Mouse (Mus musculus): ENCODE measurements at regions not wholly inside any gene's neighbourhood (a gene's known extent, or its start where the extent isn't known, plus 50 kb on each side); places are given as distances from the start of the nearest gene placed in this dataset.
"Not testable (repeated sequence)": the region's sequence is repeated elsewhere in the genome, so short reads cannot be mapped to it uniquely, and the experiment has no call there.

GRCm38 (mm10) chr3:113105979-113106378 lies 152.7 kb downstream of the Amy2a5 start:
- DNase-seq, result no peak
- 4% methylated on average over 1 of the region's 1 CpGs for WGBS
- Histone ChIP-seq H3K27me3 (ENCODE audit: control insufficient read depth, insufficient read depth, low read length) (no peaks in the 10 kb centered on the region), H3K27ac (ENCODE audit: insufficient read depth, low read length) (no peak overlapping the region), H3K4me3 (replicated peaks; ENCODE audit: insufficient read depth, low read depth, low read length) (no peak overlapping the region), H3K4me1 (ENCODE audit: control insufficient read depth, insufficient read depth, low read length) (no peaks in the 10 kb centered on the region)
- no peak for TF ChIP-seq POLR2A (IDR thresholded peaks at IDR 0.05; ENCODE audit: borderline replicate concordance, insufficient read depth, low read length)
- no peak for TF ChIP-seq CTCF (IDR thresholded peaks at IDR 0.05; ENCODE audit: borderline replicate concordance, insufficient read depth, low read depth, low read length)

- 83% methylated on average over 21 of the region's 21 CpGs for WGBS
- H3K27ac ChIP-seq (ENCODE audit: insufficient read depth, low read length); H3K4me1 ChIP-seq (ENCODE audit: control insufficient read depth, insufficient read depth, low read length); DNase-seq; H3K4me3 ChIP-seq (replicated peaks; ENCODE audit: insufficient read depth, low read depth, low read length); H3K27me3 ChIP-seq (ENCODE audit: control insufficient read depth, insufficient read depth, low read length): not testable (repeated sequence)
Measured at GRCm38 (mm10) chr3:113090850-113091249, 167.8 kb downstream of the Amy2a5 start.

GRCm38 (mm10) chr3:113080704-113081103 lies 177.9 kb downstream of the Amy2a5 start:
- no peak for TF ChIP-seq CTCF (IDR thresholded peaks at IDR 0.05; ENCODE audit: borderline replicate concordance, insufficient read depth, low read depth, low read length)
- TF ChIP-seq POLR2A (IDR thresholded peaks at IDR 0.05; ENCODE audit: borderline replicate concordance, insufficient read depth, low read length), result no peak
- DNase-seq, result peak; percentile 3 to 18
- Histone ChIP-seq H3K4me3 (replicated peaks; ENCODE audit: insufficient read depth, low read depth, low read length) (no peak overlapping the region), H3K27me3 (ENCODE audit: control insufficient read depth, insufficient read depth, low read length) (no peaks in the 10 kb centered on the region), H3K4me1 (ENCODE audit: control insufficient read depth, insufficient read depth, low read length) (no peaks in the 10 kb centered on the region), H3K27ac (ENCODE audit: insufficient read depth, low read length) (no peak overlapping the region)
- 2% methylated on average over 1 of the region's 1 CpGs for WGBS

Measured in cerebellum, adult 2 months (tissue).